Mouse (Mus musculus): ENCODE measurements around the gene Ndufv1. TPM values are rescaled to one million over a fixed set of nuclear protein-coding genes. Genes with fewer than 3 reads are reported as not detected.
"Not testable (repeated sequence)": the region's sequence is repeated elsewhere in the genome, so short reads cannot be mapped to it uniquely, and the experiment has no call there.

Gene Ndufv1
- polyA plus RNA-seq, 1 experiment from 2014 or later: 198 TPM

GRCm38 (mm10) chr19:3985261-3985681, 27.3 kb downstream of the Ndufv1 start:
- no peak overlapping the region for H3K4me2 ChIP-seq
- 41% methylated on average over 8 of the region's 8 CpGs for WGBS
- no peak overlapping the region for H3K9ac ChIP-seq
- no peak overlapping the region for H3K4me3 ChIP-seq (replicated peaks)
- no peaks in the 10 kb centered on the region for H3K27me3 ChIP-seq (replicated peaks)
- peak overlapping the region; percentile 44; the same call in 1 of the 2 replicates for H3K27ac ChIP-seq
- ATAC-seq (ENCODE audit: insufficient read depth, low FRiP score, low read depth): peak; percentile 9; the same call in 1 of the 2 replicates
- H3K9me3 ChIP-seq: no peaks in the 10 kb centered on the region
- peaks cover 18% of the 10 kb centered on the region for H3K4me1 ChIP-seq
- no peaks in the 10 kb centered on the region for H3K36me3 ChIP-seq

DNA sequence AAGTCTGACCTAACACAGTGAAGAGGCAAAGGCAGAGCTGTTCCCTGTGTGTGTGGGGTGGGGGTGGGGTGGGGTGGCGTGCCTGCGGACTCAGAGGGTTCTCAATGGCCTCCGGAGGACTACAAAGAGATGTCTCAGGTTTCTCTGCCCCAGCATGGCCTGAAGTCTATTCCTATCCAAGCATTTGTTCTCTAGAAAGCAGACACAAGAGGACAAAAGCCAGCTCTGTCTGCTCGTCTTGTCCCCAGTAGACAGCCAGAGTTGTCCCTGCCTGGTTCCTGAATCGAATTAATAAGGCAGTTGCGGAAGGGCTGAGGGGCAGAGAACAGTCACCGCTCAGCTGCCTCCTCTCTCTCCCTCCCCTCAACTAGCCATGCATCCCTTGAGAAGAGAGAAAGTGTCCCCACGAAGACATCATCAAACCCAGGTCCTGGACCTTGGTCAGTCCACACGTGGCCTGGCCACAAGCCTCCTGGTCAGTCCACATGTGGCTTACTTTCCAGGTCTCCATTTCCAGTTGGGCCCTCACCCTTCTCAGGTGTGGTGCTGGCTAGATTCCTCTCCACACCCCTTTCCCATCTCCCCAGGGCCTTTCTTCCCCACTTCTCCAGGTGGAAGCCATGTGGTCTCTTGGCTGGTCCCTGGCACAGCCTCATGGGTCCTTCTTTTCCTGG, 28.9 kb downstream of the Ndufv1 start:
- Histone ChIP-seq H3K4me1 (peaks cover 18% of the 10 kb centered on the region), H3K4me2 (no peak overlapping the region), H3K27me3 (replicated peaks) (no peaks in the 10 kb centered on the region), H3K9ac (no peak overlapping the region), H3K9me3 (no peaks in the 10 kb centered on the region), H3K36me3 (no peaks in the 10 kb centered on the region), H3K27ac (no peak overlapping the region), H3K4me3 (replicated peaks) (no peak overlapping the region)
- no peak for ATAC-seq (ENCODE audit: insufficient read depth, low FRiP score, low read depth)
- WGBS: 55% methylated on average over 9 of the region's 9 CpGs

GRCm38 (mm10) chr19:3980917-3981316, 31.7 kb downstream of the Ndufv1 start:
- 71% methylated on average over 9 of the region's 9 CpGs for WGBS
- Histone ChIP-seq H3K4me3 (replicated peaks) (no peak overlapping the region), H3K4me1 (peaks cover 9% of the 10 kb centered on the region; the same call in 1 of the 2 replicates), H3K27ac (no peak overlapping the region), H3K9me3 (no peaks in the 10 kb centered on the region), H3K4me2 (no peak overlapping the region), H3K9ac (no peak overlapping the region), H3K36me3 (no peaks in the 10 kb centered on the region), H3K27me3 (replicated peaks) (no peaks in the 10 kb centered on the region)
- ATAC-seq (ENCODE audit: insufficient read depth, low FRiP score, low read depth): no peak

DNA sequence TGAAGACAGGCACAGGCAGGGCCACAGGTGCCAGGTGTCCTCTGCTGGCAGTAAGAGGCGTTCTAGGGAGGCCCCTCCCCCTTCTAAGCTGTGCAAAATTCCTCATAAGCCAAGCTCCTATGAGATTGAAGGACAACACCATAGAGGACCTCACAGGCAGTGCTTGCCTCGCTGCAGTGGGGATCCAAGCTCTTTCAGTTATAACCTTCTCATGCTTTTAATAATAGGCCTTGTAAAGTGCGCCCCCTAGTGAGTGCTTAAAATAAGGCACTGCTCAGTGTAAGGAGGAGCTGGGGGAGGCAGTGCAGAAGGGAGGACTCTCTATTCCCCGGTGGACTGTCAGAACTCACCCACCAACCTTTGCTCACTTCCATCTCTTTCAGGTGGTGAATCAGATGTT, 32.3 kb downstream of the Ndufv1 start:
- no peak overlapping the region for H3K27ac ChIP-seq
- H3K4me1 ChIP-seq: peaks cover 5% of the 10 kb centered on the region; the same call in 1 of the 2 replicates
- no peaks in the 10 kb centered on the region for H3K27me3 ChIP-seq (replicated peaks)
- no peak overlapping the region for H3K4me3 ChIP-seq (replicated peaks)
- H3K4me2 ChIP-seq: no peak overlapping the region
- 12% methylated on average over 4 of the region's 4 CpGs for WGBS
- no peaks in the 10 kb centered on the region for H3K9me3 ChIP-seq
- ATAC-seq (ENCODE audit: insufficient read depth, low FRiP score, low read depth): peak; percentile 49; the same call in 1 of the 2 replicates
- H3K36me3 ChIP-seq: no peaks in the 10 kb centered on the region
- H3K9ac ChIP-seq: no peak overlapping the region

- H3K4me3 ChIP-seq (replicated peaks): no peak overlapping the region
- no peaks in the 10 kb centered on the region for H3K27me3 ChIP-seq (replicated peaks)
- 55% methylated on average over 2 of the region's 2 CpGs for WGBS
- H3K9ac ChIP-seq: no peak overlapping the region
- ATAC-seq (ENCODE audit: insufficient read depth, low FRiP score, low read depth): no peak
- H3K4me1 ChIP-seq: no peaks in the 10 kb centered on the region; the same call in 1 of the 2 replicates
- no peaks in the 10 kb centered on the region for H3K36me3 ChIP-seq
- no peaks in the 10 kb centered on the region for H3K9me3 ChIP-seq
- no peak overlapping the region for H3K4me2 ChIP-seq
- H3K27ac ChIP-seq: no peak overlapping the region
Observed at GRCm38 (mm10) chr19:3975866-3976265, 36.7 kb downstream of the Ndufv1 start.

DNA sequence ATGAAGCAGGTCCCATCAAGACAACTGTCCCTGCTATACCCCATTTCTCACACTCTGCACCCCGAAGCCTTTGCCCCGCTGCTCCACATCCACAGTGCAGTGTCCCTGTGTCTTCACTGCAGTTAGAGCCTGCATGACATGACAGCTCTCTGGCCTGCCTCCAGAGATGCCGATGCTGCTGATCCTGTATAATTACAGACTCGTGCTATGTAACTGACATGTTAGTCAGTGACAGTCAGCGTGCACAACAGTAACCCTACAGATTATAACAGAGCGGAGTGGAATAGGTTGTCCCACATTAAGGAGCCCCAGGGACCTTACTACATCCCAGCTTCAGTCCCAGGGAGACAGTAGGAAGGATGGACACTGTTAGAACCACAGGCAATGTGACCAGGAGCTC, 38.0 kb downstream of the Ndufv1 start:
- H3K9me3 ChIP-seq; H3K4me3 ChIP-seq (replicated peaks); H3K4me2 ChIP-seq; H3K27ac ChIP-seq; H3K36me3 ChIP-seq; ATAC-seq (ENCODE audit: insufficient read depth, low FRiP score, low read depth); H3K9ac ChIP-seq; H3K27me3 ChIP-seq (replicated peaks); H3K4me1 ChIP-seq: not testable (repeated sequence)
- 86% methylated on average over 6 of the region's 6 CpGs for WGBS

DNA sequence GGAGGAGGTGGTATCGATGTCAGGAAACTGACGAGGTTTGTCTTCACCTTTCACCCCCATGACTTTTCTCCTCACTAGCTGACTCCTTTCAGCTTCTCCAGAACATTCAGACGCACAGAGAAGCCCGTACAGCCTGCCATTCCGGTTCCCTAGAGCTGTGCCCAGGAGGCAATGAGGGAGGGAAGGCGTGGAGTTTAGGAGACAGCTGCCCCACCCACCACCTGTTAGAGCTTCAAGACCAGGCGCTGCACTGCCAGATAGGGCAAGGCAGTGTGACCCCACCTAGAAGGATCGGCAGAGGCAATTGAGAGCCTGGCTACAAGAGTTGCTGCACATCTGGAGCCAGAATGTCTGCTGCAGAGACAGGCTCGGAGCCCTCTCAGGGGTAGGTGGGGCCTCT, 40.4 kb downstream of the Ndufv1 start, which contains the start of gene Aldh3b2:
Gene Aldh3b2 (plus strand): TSS at position 100 of the 400 bp plus-strand sequence.
- 0 out of 2 replicates have a peak within 1 kb of the TSS, but pooled peaks have one; percentile 2 for H3K4me3 ChIP-seq (replicated peaks)
- H3K4me1 ChIP-seq: no peaks in the 10 kb centered on the region; the same call in 1 of the 2 replicates
- WGBS: 22% methylated on average over 9 of the region's 9 CpGs
- no peaks in the 10 kb centered on the region for H3K36me3 ChIP-seq
- no peaks in the 10 kb centered on the region for H3K27me3 ChIP-seq (replicated peaks)
- peak within 1 kb of the TSS; percentile 51; the same call in 1 of the 2 replicates for H3K27ac ChIP-seq
- H3K4me2 ChIP-seq: 0 out of 2 replicates have a peak within 1 kb of the TSS, but pooled peaks have one; percentile 3
- H3K9ac ChIP-seq: no peak within 1 kb of the TSS
- peak; percentile 74; the same call in 1 of the 2 replicates for ATAC-seq (ENCODE audit: insufficient read depth, low FRiP score, low read depth)
- no peaks in the 10 kb centered on the region for H3K9me3 ChIP-seq

- no peak overlapping the region for H3K4me2 ChIP-seq
- WGBS: 49% methylated on average over 3 of the region's 3 CpGs
- no peak overlapping the region for H3K27ac ChIP-seq
- H3K9me3 ChIP-seq: no peaks in the 10 kb centered on the region
- ATAC-seq (ENCODE audit: insufficient read depth, low FRiP score, low read depth): no peak
- no peaks in the 10 kb centered on the region for H3K27me3 ChIP-seq (replicated peaks)
- H3K4me3 ChIP-seq (replicated peaks): no peak overlapping the region
- H3K36me3 ChIP-seq: no peaks in the 10 kb centered on the region
- H3K9ac ChIP-seq: no peak overlapping the region
- H3K4me1 ChIP-seq: no peaks in the 10 kb centered on the region; the same call in 1 of the 2 replicates
Observed at GRCm38 (mm10) chr19:3967258-3967657, 45.3 kb downstream of the Ndufv1 start.

- no peak for ATAC-seq (ENCODE audit: insufficient read depth, low FRiP score, low read depth)
- Histone ChIP-seq H3K4me1 (no peaks in the 10 kb centered on the region; the same call in 1 of the 2 replicates), H3K27me3 (replicated peaks) (no peaks in the 10 kb centered on the region), H3K4me2 (no peak overlapping the region), H3K9ac (no peak overlapping the region), H3K9me3 (no peaks in the 10 kb centered on the region), H3K36me3 (no peaks in the 10 kb centered on the region), H3K4me3 (replicated peaks) (no peak overlapping the region), H3K27ac (no peak overlapping the region)
- 65% methylated on average over 11 of the region's 11 CpGs for WGBS
Observed at GRCm38 (mm10) chr19:3966330-3967075, 46.1 kb downstream of the Ndufv1 start.

DNA sequence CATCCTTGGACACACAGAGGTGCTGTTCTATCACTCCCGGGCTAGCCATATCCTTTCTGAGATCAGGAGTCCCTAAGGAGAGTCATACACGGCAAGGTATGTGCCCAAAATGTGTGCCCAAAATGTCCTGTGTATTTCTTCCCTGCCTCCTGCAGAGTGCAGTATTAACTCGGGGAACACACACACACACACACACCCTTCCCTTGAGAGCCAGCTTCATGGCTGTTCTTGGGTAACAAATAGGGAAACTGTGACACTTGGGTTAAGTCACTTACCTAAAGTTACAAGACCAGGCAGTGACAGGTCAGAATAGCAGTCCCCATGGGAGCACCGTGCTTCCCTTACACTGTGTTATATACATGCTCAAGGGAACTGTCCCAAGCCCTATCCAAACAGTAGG, 48.6 kb downstream of the Ndufv1 start:
- WGBS: 73% methylated on average over 4 of the region's 4 CpGs
- no peaks in the 10 kb centered on the region for H3K27me3 ChIP-seq (replicated peaks)
- no peak overlapping the region for H3K9ac ChIP-seq
- no peak for ATAC-seq (ENCODE audit: insufficient read depth, low FRiP score, low read depth)
- H3K4me3 ChIP-seq (replicated peaks): no peak overlapping the region
- H3K9me3 ChIP-seq: no peaks in the 10 kb centered on the region
- no peak overlapping the region for H3K4me2 ChIP-seq
- no peaks in the 10 kb centered on the region for H3K36me3 ChIP-seq
- H3K27ac ChIP-seq: no peak overlapping the region
- no peaks in the 10 kb centered on the region for H3K4me1 ChIP-seq

- H3K4me2 ChIP-seq: no peak overlapping the region
- no peak for ATAC-seq (ENCODE audit: insufficient read depth, low FRiP score, low read depth)
- no peak overlapping the region for H3K4me3 ChIP-seq (replicated peaks)
- H3K27me3 ChIP-seq (replicated peaks): no peaks in the 10 kb centered on the region
- no peak overlapping the region for H3K9ac ChIP-seq
- H3K4me1 ChIP-seq: no peaks in the 10 kb centered on the region
- H3K36me3 ChIP-seq: no peaks in the 10 kb centered on the region
- H3K27ac ChIP-seq: no peak overlapping the region
- WGBS: 16% methylated on average over 2 of the region's 2 CpGs
- H3K9me3 ChIP-seq: no peaks in the 10 kb centered on the region
Observed at GRCm38 (mm10) chr19:3962469-3962868, 50.1 kb downstream of the Ndufv1 start.

- not testable (repeated sequence) for H3K27me3 ChIP-seq (replicated peaks); H3K4me2 ChIP-seq; H3K27ac ChIP-seq; H3K4me1 ChIP-seq; H3K36me3 ChIP-seq; ATAC-seq (ENCODE audit: insufficient read depth, low FRiP score, low read depth); H3K9ac ChIP-seq; H3K9me3 ChIP-seq; H3K4me3 ChIP-seq (replicated peaks)
- WGBS: 85% methylated on average over 6 of the region's 6 CpGs
Observed at GRCm38 (mm10) chr19:3961805-3962204, 50.8 kb downstream of the Ndufv1 start.

Data from stomach, embryonic 15.5 days (tissue).